Mouse (Mus musculus) CH12.LX (cell line): ENCODE data around the gene Traf3. TPM values are rescaled to one million over a fixed set of nuclear protein-coding genes. Genes with fewer than 3 reads are reported as not detected.
A peak's percentile ranks its signal among the peaks of the same experiment; 100 is the strongest.

ENCODE experiments used
- DNase-seq: peaks from one replicate; pipeline ENCODE4 v3.0.0-alpha.2; 2013; ENCODE audit errors: extremely low read depth
- H3K27ac ChIP-seq: 2 replicates; pipeline ENCODE4 v1.5.1; 2012; ENCODE audit warnings: low read depth, mild to moderate bottlenecking, control low read depth, moderate library complexity; ENCODE audit not compliant: insufficient read depth
- H3K27me3 ChIP-seq: replicated peaks from 2 replicates; pipeline ENCODE3; 2012; ENCODE audit warnings: inconsistent platforms
- H3K36me3 ChIP-seq, 2 experiments: replicated peaks in 1 of 2; 2 replicates each; pipeline versions ENCODE3 to v1.6.1; 2012; ENCODE audit warnings: inconsistent platforms in 1 of 2, low read length in 1 of 2, mild to moderate bottlenecking in 1 of 2, mixed read lengths in 1 of 2, moderate library complexity in 1 of 2; ENCODE audit not compliant: control insufficient read depth in 1 of 2, insufficient read depth in 1 of 2
- H3K4me1 ChIP-seq, 2 experiments: 2 replicates each; pipeline ENCODE4 v1.6.1; 2012; ENCODE audit warnings: inconsistent platforms in 1 of 2, moderate library complexity in 1 of 2; ENCODE audit not compliant: insufficient read depth in 2 of 2, control insufficient read depth in 1 of 2
- H3K4me2 ChIP-seq: 2 replicates; pipeline ENCODE4 v1.6.1; 2012; ENCODE audit warnings: low read depth, mild to moderate bottlenecking, control low read depth; ENCODE audit not compliant: poor library complexity, insufficient read depth, severe bottlenecking
- H3K4me3 ChIP-seq, 3 experiments: fragments of 150-350 bp in 1 of 3; sonication (generic) in 1 of 3; replicated peaks in 1 of 3; 2 replicates each; pipeline versions ENCODE3 to v1.5.1; 2011 to 2012; ENCODE audit warnings: low read depth in 2 of 3, low read length in 2 of 3, mild to moderate bottlenecking in 2 of 3, moderate library complexity in 2 of 3, control low read depth in 1 of 3, improper control_type of control experiment in 1 of 3, inconsistent platforms in 1 of 3, mixed read lengths in 1 of 3; ENCODE audit not compliant: poor library complexity in 1 of 3
- H3K79me2 ChIP-seq: replicated peaks from 2 replicates; pipeline ENCODE4 v1.6.1; 2012; ENCODE audit warnings: mild to moderate bottlenecking, moderate library complexity; ENCODE audit not compliant: control insufficient read depth, poor library complexity, insufficient read depth, severe bottlenecking; ENCODE audit errors: extremely low read depth
- H3K9ac ChIP-seq: 2 replicates; pipeline ENCODE4 v1.6.1; 2012; ENCODE audit warnings: low read depth, mild to moderate bottlenecking, control low read depth, moderate library complexity; ENCODE audit not compliant: insufficient read depth
- H3K9me3 ChIP-seq: replicated peaks from 2 replicates; pipeline ENCODE3; 2012; ENCODE audit warnings: low read length, inconsistent platforms, mixed read lengths
- CHD2 ChIP-seq: IDR thresholded peaks from 2 replicates; pipeline ENCODE4 v1.6.1; 2011; ENCODE audit warnings: low read length, improper control_type of control experiment
- CTCF ChIP-seq, 2 experiments: IDR thresholded peaks in 1 of 2; conservative IDR thresholded peaks in 1 of 2; 2 replicates each; pipeline ENCODE4 v1.5.1; 2011 to 2012; ENCODE audit warnings: low read depth in 2 of 2, low read length in 2 of 2, improper control_type of control experiment in 1 of 2, inconsistent platforms in 1 of 2, mild to moderate bottlenecking in 1 of 2, moderate library complexity in 1 of 2
- ELF1 ChIP-seq: IDR thresholded peaks from 2 replicates; pipeline ENCODE4 v1.6.1; 2014; ENCODE audit warnings: low read depth, mild to moderate bottlenecking, inconsistent platforms, low read length, improper control_type of control experiment
- EP300 ChIP-seq: IDR thresholded peaks from 2 replicates; pipeline ENCODE4 v1.6.1; 2011; ENCODE audit warnings: low read length, improper control_type of control experiment
- MAFK ChIP-seq: IDR thresholded peaks from 2 replicates; pipeline ENCODE4 v1.6.1; 2011; ENCODE audit warnings: low read length, improper control_type of control experiment; ENCODE audit not compliant: insufficient replicate concordance
- NELFE ChIP-seq: IDR thresholded peaks from 2 replicates; pipeline ENCODE4 v1.6.1; 2011; ENCODE audit warnings: low read depth, low read length, improper control_type of control experiment
- POLR2A ChIP-seq: IDR thresholded peaks from 2 replicates; pipeline ENCODE4 v1.6.1; 2011; ENCODE audit warnings: low read depth, mild to moderate bottlenecking, improper control_type of control experiment, low read length
- POLR2AphosphoS2 ChIP-seq: IDR thresholded peaks from 2 replicates; pipeline ENCODE4 v1.6.1; 2011; ENCODE audit warnings: low read depth, low read length, improper control_type of control experiment
- RAD21 ChIP-seq: IDR thresholded peaks from 2 replicates; pipeline ENCODE4 v1.6.1; 2011; ENCODE audit warnings: low read depth, mild to moderate bottlenecking, low read length, improper control_type of control experiment, moderate library complexity
- TBP ChIP-seq: conservative IDR thresholded peaks from 2 replicates; pipeline ENCODE4 v1.6.1; 2011; ENCODE audit warnings: low read depth, low read length, improper control_type of control experiment
- TCF12 ChIP-seq: IDR thresholded peaks from 2 replicates; pipeline ENCODE4 v1.6.1; 2014; ENCODE audit warnings: low read depth, mild to moderate bottlenecking, inconsistent platforms, low read length, improper control_type of control experiment
- UBTF ChIP-seq: IDR thresholded peaks from 2 replicates; pipeline ENCODE4 v1.6.1; 2012; ENCODE audit warnings: low read depth, mild to moderate bottlenecking, inconsistent platforms, low read length, improper control_type of control experiment, moderate library complexity
- ZC3H11A ChIP-seq: IDR thresholded peaks from 2 replicates; pipeline ENCODE4 v1.6.1; 2012; ENCODE audit warnings: low read depth, mild to moderate bottlenecking, inconsistent platforms, low read length, improper control_type of control experiment
- ZKSCAN1 ChIP-seq: IDR thresholded peaks from 2 replicates; pipeline ENCODE4 v1.6.1; 2012; ENCODE audit warnings: low read depth, inconsistent platforms, low read length, improper control_type of control experiment, borderline replicate concordance
- ZMIZ1 ChIP-seq: IDR thresholded peaks from 2 replicates; pipeline ENCODE4 v1.6.1; 2012; ENCODE audit warnings: low read depth, mild to moderate bottlenecking, inconsistent platforms, low read length, improper control_type of control experiment
- ZNF384 ChIP-seq: IDR thresholded peaks from 2 replicates; pipeline ENCODE4 v1.6.1; 2012; ENCODE audit warnings: low read depth, low read length, improper control_type of control experiment, inconsistent platforms
- dilution Hi-C: fragments of 300-500 bp; cut with MboI; formaldehyde crosslinking; loops from 2 replicates; pipeline ENCODE4 v1.14.3; 2020; ENCODE audit warnings: low sequenced_read_pairs; ENCODE audit not compliant: extremely low pct_unique_long_range_greater_than_20kb, extremely low pct_ligation_motif_present
- in situ Hi-C: fragments of 300-500 bp; cut with MboI; formaldehyde crosslinking; loops from 3 replicates; pipeline ENCODE4 v1.14.3; 2019; ENCODE audit warnings: low sequenced_read_pairs, low pct_ligation_motif_present, low pct_unique_long_range_greater_than_20kb, mixed read lengths
- polyA plus RNA-seq: library from polyadenylated mRNA; unstranded; fragments of >175 nt; gene quantifications from 2 replicates; pipeline ENCODE4 v1.2.1, GENCODE M21; 2012; ENCODE audit warnings: low read depth; ENCODE audit not compliant: insufficient read length
- total RNA-seq, 2 experiments: library from RNA; depleted of rRNA; stranded (reverse); fragments of 300-350 nt in 1 of 2; fragments of >200 nt in 1 of 2; gene quantifications; 2 replicates each; pipeline ENCODE4 v1.2.3; 2012 to 2014

Gene Traf3
- total and polyA plus RNA-seq, 3 experiments = 10.9 to 33.1 (median 17.5) TPM

- TF ChIP-seq CTCF (conservative IDR thresholded peaks at IDR 0.05 in 1 of 2, IDR thresholded peaks at IDR 0.05 in 1 of 2; ENCODE audit: low read depth in 2 of 2, low read length in 2 of 2) = no peak
- TF ChIP-seq POLR2A = no peak
- TF ChIP-seq TCF12 = no peak
- no peak for TF ChIP-seq ZKSCAN1
- TF ChIP-seq ZNF384 = no peak
- TF ChIP-seq, all 38 proteins: peak for 4
Measured at GRCm38 (mm10) chr12:111181848-111182247, 15.7 kb downstream of the Traf3 start (continued).

GRCm38 (mm10) chr12:111182378-111182777 lies 16.2 kb downstream of the Traf3 start:
- Histone ChIP-seq H3K9ac (no peak overlapping the region), H3K4me1 (peaks cover 15 to 92% of the 10 kb centered on the region in 2 experiments), H3K4me3 (no peak overlapping the region), H3K9me3 (no peaks in the 10 kb centered on the region), H3K36me3 (peaks cover 15 to 63% of the 10 kb centered on the region in 2 experiments), H3K4me2 (no peak overlapping the region), H3K27ac (peak overlapping the region; percentile 44; the same call in 1 of the 2 replicates), H3K27me3 (no peaks in the 10 kb centered on the region), H3K79me2 (peaks cover 57% of the 10 kb centered on the region)
- DNase-seq = no peak
- TF ChIP-seq ZMIZ1 (no peak), ZC3H11A (no peak)
- in situ Hi-C loops = no loop called here
- dilution Hi-C loops = no loop called here

- no peak for TF ChIP-seq RAD21
- TF ChIP-seq ELF1 = no peak
- no peak for TF ChIP-seq CHD2
- no peak for TF ChIP-seq POLR2AphosphoS2
- no peak for TF ChIP-seq UBTF
- TF ChIP-seq ZKSCAN1 = no peak
- no peak for TF ChIP-seq TBP
- no peak for TF ChIP-seq EP300
- TF ChIP-seq NELFE = no peak
- no peak for TF ChIP-seq MAFK
- no peak for TF ChIP-seq ZNF384
- Histone ChIP-seq H3K27ac (no peak within 1 kb of the TSS), H3K4me2 (no peak within 1 kb of the TSS), H3K9me3 (no peaks in the 10 kb centered on the region), H3K4me1 (peaks cover 11 to 80% of the 10 kb centered on the region in 2 experiments), H3K36me3 (peaks cover 12 to 70% of the 10 kb centered on the region in 2 experiments), H3K9ac (no peak within 1 kb of the TSS), H3K27me3 (no peaks in the 10 kb centered on the region), H3K4me3 (no peak within 1 kb of the TSS), H3K79me2 (peaks cover 49% of the 10 kb centered on the region)
- in situ Hi-C loops (no loop called here), dilution Hi-C loops (no loop called here)
- no peak for DNase-seq
Measured at GRCm38 (mm10) chr12:111184476-111184875, 18.3 kb downstream of the Traf3 start, which contains the start of gene 4930595D18Rik. 4930595D18Rik (minus strand) TSS chr12:111184491.
